Mouse (Mus musculus): ENCODE measurements around the gene Pga5. TPM values are rescaled to one million over a fixed set of nuclear protein-coding genes. Genes with fewer than 3 reads are reported as not detected.

The Pga5 gene
- total and polyA plus RNA-seq, 3 experiments: 0.08 TPM; not detected in 2

GRCm38 (mm10) chr19:10645616-10646015, 32.3 kb downstream of the Pga5 start:
- H3K9me3 ChIP-seq (replicated peaks; ENCODE audit: low read length): no peaks in the 10 kb centered on the region
- no peak overlapping the region for H3K27ac ChIP-seq (ENCODE audit: insufficient read depth, low read depth)
- no peak for TF ChIP-seq POLR2A (IDR thresholded peaks at IDR 0.05; ENCODE audit: low read depth, low read length)
- TF ChIP-seq ZKSCAN1 (IDR thresholded peaks at IDR 0.05; ENCODE audit: borderline replicate concordance, low read depth, low read length): no peak
- TF ChIP-seq MAZ (IDR thresholded peaks at IDR 0.05; ENCODE audit: low read depth, low read length): no peak
- TF ChIP-seq MEF2A (IDR thresholded peaks at IDR 0.05; ENCODE audit: borderline replicate concordance, low read depth, low read length): no peak
- TF ChIP-seq NRF1 (IDR thresholded peaks at IDR 0.05; ENCODE audit: low read depth, low read length): no peak
- no peak for TF ChIP-seq MAX (IDR thresholded peaks at IDR 0.05; ENCODE audit: low read length)
- no peak for TF ChIP-seq MXI1 (IDR thresholded peaks at IDR 0.05; ENCODE audit: low read depth, low read length)
- no peak for TF ChIP-seq E2F4 (IDR thresholded peaks at IDR 0.05; ENCODE audit: insufficient replicate concordance, low read depth, low read length)
- TF ChIP-seq NELFE (IDR thresholded peaks at IDR 0.05; ENCODE audit: low read depth, low read length): no peak
- no peak for TF ChIP-seq KAT2A (IDR thresholded peaks at IDR 0.05; ENCODE audit: insufficient replicate concordance, low read length)
- no peak for TF ChIP-seq SMC3 (IDR thresholded peaks at IDR 0.05; ENCODE audit: low read depth, low read length)
- TF ChIP-seq JUN (IDR thresholded peaks at IDR 0.05; ENCODE audit: insufficient read depth, low read depth, low read length): no peak
- H3K4me3 ChIP-seq (replicated peaks in 1 of 3; ENCODE audit: low read depth in 2 of 3, low read length in 2 of 3, poor library complexity in 1 of 3): no peak overlapping the region
- H3K27me3 ChIP-seq (replicated peaks): no peaks in the 10 kb centered on the region
- H3K9ac ChIP-seq (ENCODE audit: insufficient read depth, low read depth): no peak overlapping the region
- in situ Hi-C loops (cut with MboI; ENCODE audit: low pct_ligation_motif_present, low pct_unique_long_range_greater_than_20kb, low sequenced_read_pairs) (no loop called here), dilution Hi-C loops (cut with MboI; ENCODE audit: extremely low pct_ligation_motif_present, extremely low pct_unique_long_range_greater_than_20kb, low sequenced_read_pairs) (no loop called here)
- H3K4me2 ChIP-seq (ENCODE audit: insufficient read depth, low read depth, poor library complexity, severe bottlenecking): no peak overlapping the region
- peaks cover 2 to 15% of the 10 kb centered on the region in 2 experiments for H3K4me1 ChIP-seq (ENCODE audit: control insufficient read depth in 1 of 2, insufficient read depth in 2 of 2)
- peak; percentile 17 for DNase-seq (ENCODE audit: extremely low read depth)
- H3K36me3 ChIP-seq (replicated peaks in 1 of 2; ENCODE audit: control insufficient read depth in 1 of 2, insufficient read depth in 1 of 2, low read length in 1 of 2): peaks cover 0 to 12% of the 10 kb centered on the region in 2 experiments
- H3K79me2 ChIP-seq (replicated peaks; ENCODE audit: control insufficient read depth, extremely low read depth, insufficient read depth, poor library complexity, severe bottlenecking): no peaks in the 10 kb centered on the region

DNA sequence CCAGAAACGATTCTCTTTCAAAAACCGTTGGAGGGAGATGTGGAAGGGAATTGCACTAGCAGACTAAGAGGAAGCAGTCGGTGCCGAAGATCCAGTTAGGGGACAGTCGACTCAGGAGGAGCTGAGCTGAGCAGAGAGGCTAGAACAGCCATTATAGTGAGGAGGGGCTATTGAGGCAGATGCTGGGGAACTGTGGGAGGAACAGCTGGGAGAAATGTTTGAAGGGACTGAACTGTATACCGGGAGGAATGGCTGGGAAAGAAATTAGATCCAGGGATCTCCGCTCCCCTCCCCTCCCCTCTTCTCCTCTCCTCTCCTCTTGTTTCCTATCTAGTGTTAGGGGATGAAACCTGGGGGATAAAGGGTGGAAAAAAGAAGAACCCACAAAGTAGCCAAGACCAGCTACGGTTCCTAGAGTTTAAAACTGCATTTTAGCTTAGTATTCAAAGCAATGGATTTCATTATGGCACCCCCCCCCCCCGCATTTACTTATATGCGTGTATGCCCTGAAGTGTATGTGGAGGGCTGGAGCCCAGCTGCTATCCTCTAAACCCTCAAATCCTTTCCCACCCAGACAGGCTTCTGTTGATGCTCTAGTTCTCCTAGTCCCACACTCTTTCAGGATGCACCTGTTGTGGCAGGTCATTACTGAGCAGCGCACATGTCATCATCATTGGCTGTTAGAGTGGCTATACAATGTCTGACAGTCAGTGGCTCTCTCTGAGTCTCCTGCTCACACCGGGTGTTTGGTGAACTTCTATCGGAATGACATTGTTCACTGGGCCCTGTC, 37.1 kb downstream of the Pga5 start:
- TF ChIP-seq ZKSCAN1 (IDR thresholded peaks at IDR 0.05; ENCODE audit: borderline replicate concordance, low read depth, low read length): no peak
- no peak for TF ChIP-seq MXI1 (IDR thresholded peaks at IDR 0.05; ENCODE audit: low read depth, low read length)
- no peak for TF ChIP-seq TBP (conservative IDR thresholded peaks at IDR 0.05; ENCODE audit: low read depth, low read length)
- no peak for TF ChIP-seq USF2 (conservative IDR thresholded peaks at IDR 0.05; ENCODE audit: low read depth, low read length)
- no peak for TF ChIP-seq RCOR1 (conservative IDR thresholded peaks at IDR 0.05; ENCODE audit: low read depth, low read length)
- no peak for TF ChIP-seq ZNF384 (IDR thresholded peaks at IDR 0.05; ENCODE audit: low read depth, low read length)
- TF ChIP-seq MAX (IDR thresholded peaks at IDR 0.05; ENCODE audit: low read length): no peak
- no peak for TF ChIP-seq CHD1 (IDR thresholded peaks at IDR 0.05; ENCODE audit: low read depth, low read length)
- TF ChIP-seq NELFE (IDR thresholded peaks at IDR 0.05; ENCODE audit: low read depth, low read length): no peak
- TF ChIP-seq ZC3H11A (IDR thresholded peaks at IDR 0.05; ENCODE audit: low read depth, low read length): no peak
- no peak for TF ChIP-seq JUN (IDR thresholded peaks at IDR 0.05; ENCODE audit: insufficient read depth, low read depth, low read length)
- DNase-seq (ENCODE audit: extremely low read depth): no peak
- peaks cover 0 to 18% of the 10 kb centered on the region in 2 experiments for H3K36me3 ChIP-seq (replicated peaks in 1 of 2; ENCODE audit: control insufficient read depth in 1 of 2, insufficient read depth in 1 of 2, low read length in 1 of 2)
- H3K4me2 ChIP-seq (ENCODE audit: insufficient read depth, low read depth, poor library complexity, severe bottlenecking): no peak overlapping the region
- no peaks in the 10 kb centered on the region for H3K79me2 ChIP-seq (replicated peaks; ENCODE audit: control insufficient read depth, extremely low read depth, insufficient read depth, poor library complexity, severe bottlenecking)
- H3K9me3 ChIP-seq (replicated peaks; ENCODE audit: low read length): no peaks in the 10 kb centered on the region
- peaks cover 0 to 13% of the 10 kb centered on the region in 2 experiments; a peak in 3 of 4 replicates for H3K4me1 ChIP-seq (ENCODE audit: control insufficient read depth in 1 of 2, insufficient read depth in 2 of 2)
- dilution Hi-C loops (cut with MboI; ENCODE audit: extremely low pct_ligation_motif_present, extremely low pct_unique_long_range_greater_than_20kb, low sequenced_read_pairs): no loop called here
- H3K9ac ChIP-seq (ENCODE audit: insufficient read depth, low read depth): no peak overlapping the region
- H3K4me3 ChIP-seq (replicated peaks in 1 of 3; ENCODE audit: low read depth in 2 of 3, low read length in 2 of 3, poor library complexity in 1 of 3): no peak overlapping the region
- H3K27me3 ChIP-seq (replicated peaks): no peaks in the 10 kb centered on the region
- no peak overlapping the region for H3K27ac ChIP-seq (ENCODE audit: insufficient read depth, low read depth)
- in situ Hi-C loops (cut with MboI; ENCODE audit: low pct_ligation_motif_present, low pct_unique_long_range_greater_than_20kb, low sequenced_read_pairs): no loop called here

All from CH12.LX (cell line).